Mouse (Mus musculus) embryonic facial prominence, embryonic 14.5 days (tissue): ENCODE data around the gene Psmc3ip. TPM values are rescaled to one million over a fixed set of nuclear protein-coding genes. Genes with fewer than 3 reads are reported as not detected.
"Not testable (repeated sequence)": the region's sequence is repeated elsewhere in the genome, so short reads cannot be mapped to it uniquely, and the experiment has no call there.

ENCODE experiments used
- ATAC-seq: fragments of 200-750 bp; cut with Nextera tagmentation; 2 replicates; pipeline ENCODE4 v1.8.0; 2017; ENCODE audit warnings: low read depth, moderate number of reproducible peaks, moderate TSS enrichment
- DNase-seq: peaks from one replicate; pipeline ENCODE4 v3.0.0-alpha.2; 2015; ENCODE audit warnings: low spot score
- H3K27ac ChIP-seq: fragments of 300-500 bp; sonication (generic); replicated peaks from 2 replicates; pipeline ENCODE4 v1.5.1; 2014; ENCODE audit warnings: low read depth, mild to moderate bottlenecking, low read length, moderate library complexity
- H3K27me3 ChIP-seq: fragments of 300-500 bp; sonication (generic); replicated peaks from 2 replicates; pipeline ENCODE4 v1.6.1; 2014; ENCODE audit warnings: low read length; ENCODE audit not compliant: control insufficient read depth, insufficient read depth
- H3K36me3 ChIP-seq: fragments of 300-500 bp; sonication (generic); 2 replicates; pipeline ENCODE4 v1.6.1; 2014; ENCODE audit warnings: low read length, mixed read lengths; ENCODE audit not compliant: control insufficient read depth, insufficient read depth
- H3K4me1 ChIP-seq: fragments of 300-500 bp; sonication (generic); 2 replicates; pipeline ENCODE4 v1.6.1; 2014; ENCODE audit warnings: antibody characterized with exemption, low read length; ENCODE audit not compliant: control insufficient read depth, insufficient read depth
- H3K4me2 ChIP-seq: fragments of 300-500 bp; sonication (generic); 2 replicates; pipeline ENCODE4 v1.6.1; 2014; ENCODE audit warnings: low read depth, mild to moderate bottlenecking, low read length, moderate library complexity, mixed read lengths
- H3K4me3 ChIP-seq: fragments of 300-500 bp; sonication (generic); 2 replicates; pipeline ENCODE4 v1.5.1; 2014; ENCODE audit warnings: low read depth, mild to moderate bottlenecking, low read length
- H3K9ac ChIP-seq: fragments of 300-500 bp; sonication (generic); 2 replicates; pipeline ENCODE4 v1.6.1; 2014; ENCODE audit warnings: low read depth, mild to moderate bottlenecking, low read length, moderate library complexity, mixed read lengths
- H3K9me3 ChIP-seq: fragments of 300-500 bp; sonication (generic); 2 replicates; pipeline ENCODE4 v1.6.1; 2016; ENCODE audit warnings: low read length; ENCODE audit not compliant: control insufficient read depth
- WGBS: fragments of 180-500 bp; shearing (Covaris S2); extraction: QIAGEN DNeasy Blood & Tissue Kit; methylation state at CpG from one replicate; pipeline ENCODE4 v1.1.7; 2014; 5-methylcytosine and 5-hydroxymethylcytosine counted together
- polyA plus RNA-seq: library from polyadenylated mRNA; unstranded; fragments of >200 nt; fragmentation: Nextera tagmentation; extraction: Ambion mirVana; gene quantifications from 2 replicates; pipeline ENCODE4 v1.2.1, GENCODE M21; 2014

The Psmc3ip gene
- polyA plus RNA-seq, 1 experiment from 2014 or later, result 27.2 TPM

DNA sequence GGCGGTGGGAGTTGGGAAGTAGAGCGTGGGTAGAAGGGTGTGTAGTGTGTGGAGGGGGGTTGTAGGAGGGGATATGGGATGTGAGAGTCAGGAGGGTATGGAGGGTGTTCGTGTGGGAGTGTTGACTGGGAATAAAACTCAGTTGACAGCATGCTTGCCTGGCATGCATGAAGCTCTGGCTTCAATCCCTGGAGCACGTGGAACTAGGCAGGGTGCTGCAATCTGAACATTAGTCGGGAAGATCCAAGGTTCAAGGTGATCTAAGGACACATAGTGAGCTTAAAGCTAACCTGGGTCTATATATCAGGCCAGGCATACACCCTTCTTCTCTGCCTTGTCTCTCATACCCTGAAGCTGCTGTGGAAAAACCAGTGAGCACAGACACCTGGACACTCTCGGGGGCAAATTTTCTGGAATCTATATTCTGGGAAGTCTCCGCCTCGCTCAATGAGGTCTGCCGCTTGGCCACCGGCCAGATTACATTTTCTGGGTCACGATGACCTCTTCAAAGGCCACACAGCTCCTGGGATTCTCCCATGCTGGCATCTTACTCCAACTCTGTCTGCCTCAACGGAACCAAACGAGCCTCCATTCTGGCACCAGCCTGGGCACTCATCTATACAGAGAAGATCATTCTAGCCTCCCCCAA is 39.1 kb upstream of the Psmc3ip start:
- Histone ChIP-seq H3K36me3 (no peaks in the 10 kb centered on the region), H3K4me1 (0 out of 2 replicates have a peak, but pooled peaks cover 5% of the 10 kb centered on the region), H3K9me3 (0 out of 2 replicates have a peak, but pooled peaks cover 4% of the 10 kb centered on the region), H3K4me3 (no peak overlapping the region), H3K27me3 (no peaks in the 10 kb centered on the region), H3K27ac (no peak overlapping the region), H3K9ac (no peak overlapping the region), H3K4me2 (no peak overlapping the region)
- ATAC-seq (no peak), DNase-seq (no peak)
- WGBS, result 72% methylated on average over 13 of the region's 13 CpGs

DNA sequence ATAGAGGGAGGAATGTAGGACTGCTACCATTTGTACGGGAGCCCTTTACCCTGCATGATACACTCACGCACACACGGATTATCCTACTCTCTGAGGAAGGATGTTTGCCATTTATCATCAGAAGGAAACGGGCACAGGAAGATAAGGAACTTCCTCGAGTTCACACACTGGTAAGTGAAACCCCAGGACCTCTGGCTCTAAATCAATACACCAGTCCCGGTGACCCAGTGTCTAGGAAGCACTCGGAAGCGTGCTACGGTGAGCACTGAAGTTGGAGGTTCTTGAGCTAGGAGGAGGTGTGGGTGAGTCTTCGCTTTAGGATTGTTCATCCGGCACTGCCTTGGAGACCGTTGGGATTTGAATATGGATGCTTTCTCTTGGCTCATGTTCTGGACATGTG is 37.8 kb upstream of the Psmc3ip start:
- no peak for DNase-seq
- H3K27me3 ChIP-seq, result no peaks in the 10 kb centered on the region
- no peak overlapping the region for H3K27ac ChIP-seq
- no peaks in the 10 kb centered on the region for H3K4me1 ChIP-seq
- H3K9me3 ChIP-seq, result 0 out of 2 replicates have a peak, but pooled peaks cover 4% of the 10 kb centered on the region
- ATAC-seq, result no peak
- no peak overlapping the region for H3K4me3 ChIP-seq
- no peak overlapping the region for H3K4me2 ChIP-seq
- no peak overlapping the region for H3K9ac ChIP-seq
- no peaks in the 10 kb centered on the region for H3K36me3 ChIP-seq
- 74% methylated on average over 12 of the region's 12 CpGs for WGBS

DNA sequence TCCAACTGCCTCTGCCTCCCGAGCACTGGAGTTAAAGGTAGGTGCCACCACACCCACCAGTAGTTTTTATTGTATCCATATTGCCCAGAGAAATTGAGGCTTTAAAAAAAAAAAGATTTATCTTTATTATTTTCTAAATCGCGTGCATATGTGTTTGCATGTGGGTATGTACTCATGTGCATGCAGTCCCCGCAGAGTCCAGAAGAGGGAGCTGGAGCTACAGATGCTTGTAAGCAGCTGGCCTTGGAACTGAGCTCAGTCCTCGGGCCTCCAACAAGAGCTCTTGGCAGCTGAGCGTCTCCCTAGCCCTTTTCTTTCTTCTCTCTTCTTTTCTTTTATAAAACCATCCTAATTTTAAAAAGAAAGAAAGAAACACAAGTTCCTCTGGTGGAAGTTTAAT is 36.5 kb upstream of the Psmc3ip start:
- ATAC-seq, result no peak
- no peak overlapping the region for H3K4me3 ChIP-seq
- no peak overlapping the region for H3K27ac ChIP-seq
- no peak overlapping the region for H3K9ac ChIP-seq
- H3K9me3 ChIP-seq, result 0 out of 2 replicates have a peak, but pooled peaks cover 4% of the 10 kb centered on the region
- H3K4me2 ChIP-seq, result no peak overlapping the region
- peaks cover 7% of the 10 kb centered on the region; the same call in 1 of the 2 replicates for H3K36me3 ChIP-seq
- 89% methylated on average over 6 of the region's 6 CpGs for WGBS
- DNase-seq, result no peak
- H3K4me1 ChIP-seq, result no peaks in the 10 kb centered on the region
- no peaks in the 10 kb centered on the region for H3K27me3 ChIP-seq

DNA sequence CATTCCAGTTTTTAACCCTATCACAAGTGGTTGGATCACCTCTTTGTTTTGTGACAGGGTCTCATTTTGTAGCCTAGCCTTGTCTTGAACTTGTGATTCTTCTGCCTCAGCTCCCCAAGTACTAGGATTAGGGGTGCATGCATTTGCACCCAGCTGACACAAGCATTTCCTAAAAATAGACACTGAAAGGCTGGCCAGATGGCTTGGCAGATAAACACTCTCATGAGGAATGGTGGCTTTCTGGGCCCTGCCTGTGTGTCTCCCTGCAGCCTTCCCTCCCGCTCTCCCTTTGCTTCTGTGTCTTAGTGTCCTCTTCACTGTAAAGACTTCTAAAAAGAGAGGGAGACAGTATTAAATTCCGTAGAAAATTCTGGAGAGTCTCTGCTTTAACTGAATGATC is 36.0 kb upstream of the Psmc3ip start:
- peaks cover 12% of the 10 kb centered on the region for H3K36me3 ChIP-seq
- no peak overlapping the region for H3K27ac ChIP-seq
- H3K9ac ChIP-seq, result no peak overlapping the region
- no peaks in the 10 kb centered on the region for H3K27me3 ChIP-seq
- H3K9me3 ChIP-seq, result 0 out of 2 replicates have a peak, but pooled peaks cover 4% of the 10 kb centered on the region
- no peaks in the 10 kb centered on the region for H3K4me1 ChIP-seq
- H3K4me2 ChIP-seq, result no peak overlapping the region
- no peak overlapping the region for H3K4me3 ChIP-seq
- WGBS, result 87% methylated on average over 2 of the region's 2 CpGs
- DNase-seq (no peak), ATAC-seq (no peak)

DNA sequence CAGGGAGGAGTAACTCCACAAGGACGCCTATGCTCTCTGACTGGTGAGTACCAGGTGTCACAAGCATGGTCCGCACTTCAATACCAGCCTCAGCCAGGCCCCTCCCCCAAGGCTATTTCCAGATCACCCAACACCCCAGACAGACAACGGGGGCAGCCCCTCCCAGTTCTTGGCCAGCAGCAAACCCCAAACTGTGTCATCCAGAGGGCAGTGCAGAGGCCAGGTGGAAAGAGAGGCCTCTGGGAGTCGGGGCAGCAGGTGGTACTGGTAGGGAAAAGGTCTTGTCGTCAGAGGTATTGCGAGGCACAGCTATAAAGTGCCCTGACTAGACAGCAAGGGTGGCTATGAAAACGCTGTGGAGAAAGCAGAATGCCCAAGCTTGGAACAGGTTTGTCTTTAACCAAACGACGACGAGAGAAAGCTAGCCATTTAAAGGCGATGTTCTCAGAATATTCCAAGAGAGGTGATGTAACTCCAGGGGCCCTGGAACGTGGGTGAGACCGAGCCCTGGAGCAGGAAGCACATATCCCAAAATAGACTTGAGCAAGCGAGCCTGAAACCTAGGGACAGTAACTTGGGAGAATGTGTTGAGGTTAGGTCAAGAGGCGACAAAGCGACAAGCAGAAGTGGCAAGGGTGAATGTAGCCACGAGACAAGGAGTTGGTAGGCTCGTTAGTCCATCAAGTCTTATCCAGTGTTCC is 35.0 kb upstream of the Psmc3ip start:
- Histone ChIP-seq H3K27me3 (no peaks in the 10 kb centered on the region), H3K4me1 (no peaks in the 10 kb centered on the region), H3K9me3 (0 out of 2 replicates have a peak, but pooled peaks cover 4% of the 10 kb centered on the region), H3K36me3 (peaks cover 22% of the 10 kb centered on the region), H3K27ac (no peak overlapping the region), H3K4me3 (no peak overlapping the region), H3K9ac (no peak overlapping the region), H3K4me2 (no peak overlapping the region)
- 46% methylated on average over 17 of the region's 18 CpGs for WGBS
- DNase-seq (no peak), ATAC-seq (no peak; the same call in 1 of the 2 replicates)

DNA sequence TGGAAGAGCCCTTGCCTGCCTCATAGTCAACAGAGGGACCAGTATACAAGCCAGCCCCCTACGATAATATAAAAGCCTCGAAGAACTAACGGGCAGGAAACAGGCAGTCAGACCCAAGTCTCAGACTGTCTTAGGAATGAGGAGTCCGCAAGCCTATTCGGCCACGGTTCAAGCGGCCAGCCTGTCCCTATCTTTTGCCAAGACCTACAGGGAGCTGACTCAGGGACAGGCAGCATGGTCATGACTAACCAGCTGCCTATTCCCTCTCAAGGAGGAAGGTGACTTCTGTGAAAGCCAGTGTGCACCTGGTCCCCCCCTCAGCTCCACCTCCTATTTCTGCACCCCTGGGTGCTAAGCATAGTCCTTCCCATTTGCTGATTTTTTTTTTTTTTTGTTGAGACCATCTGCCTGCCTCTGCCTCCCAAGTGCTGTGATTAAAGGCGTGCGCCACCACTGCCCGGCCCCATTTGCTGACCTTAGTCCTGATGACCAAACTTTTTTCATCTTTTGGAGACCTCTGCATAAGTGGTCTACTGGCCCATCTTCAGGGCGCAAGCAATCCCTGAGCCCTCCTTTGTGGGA is 33.9 kb upstream of the Psmc3ip start:
- H3K36me3 ChIP-seq, result peaks cover 23% of the 10 kb centered on the region
- 89% methylated on average over 11 of the region's 11 CpGs for WGBS
- H3K4me3 ChIP-seq, result no peak overlapping the region
- ATAC-seq (no peak), DNase-seq (no peak)
- no peak overlapping the region for H3K27ac ChIP-seq
- H3K9me3 ChIP-seq, result 0 out of 2 replicates have a peak, but pooled peaks cover 4% of the 10 kb centered on the region
- no peak overlapping the region for H3K4me2 ChIP-seq
- H3K9ac ChIP-seq, result no peak overlapping the region
- no peaks in the 10 kb centered on the region for H3K27me3 ChIP-seq
- no peaks in the 10 kb centered on the region for H3K4me1 ChIP-seq

DNA sequence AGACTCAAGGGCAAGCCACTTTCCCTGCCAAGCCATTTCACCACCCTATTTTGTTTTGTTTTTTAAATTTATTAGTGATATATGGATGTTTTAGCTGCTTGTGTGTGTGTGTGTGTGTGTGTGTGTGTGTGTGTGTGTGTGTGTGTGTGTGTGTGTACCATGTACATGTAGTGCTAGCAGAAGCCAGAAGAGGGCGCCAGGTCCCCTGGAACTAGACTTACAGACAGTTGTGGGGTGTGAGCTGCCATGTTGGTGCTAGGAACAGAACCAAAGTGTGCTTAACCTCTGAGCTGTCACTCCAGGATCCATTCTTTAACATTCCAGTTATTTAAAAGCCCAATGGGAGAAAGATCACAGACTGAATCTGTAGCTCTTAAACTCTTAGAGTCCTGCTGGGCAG is 31.8 kb upstream of the Psmc3ip start:
- H3K27ac ChIP-seq, result no peak overlapping the region
- H3K4me1 ChIP-seq, result no peaks in the 10 kb centered on the region
- no peak for ATAC-seq
- H3K27me3 ChIP-seq, result no peaks in the 10 kb centered on the region
- H3K36me3 ChIP-seq, result peaks cover 43% of the 10 kb centered on the region
- no peak overlapping the region for H3K4me3 ChIP-seq
- H3K4me2 ChIP-seq, result no peak overlapping the region
- no peak for DNase-seq
- H3K9me3 ChIP-seq, result 0 out of 2 replicates have a peak, but pooled peaks cover 4% of the 10 kb centered on the region
- no peak overlapping the region for H3K9ac ChIP-seq
- WGBS, result 76% methylated on average over 1 of the region's 1 CpGs

DNA sequence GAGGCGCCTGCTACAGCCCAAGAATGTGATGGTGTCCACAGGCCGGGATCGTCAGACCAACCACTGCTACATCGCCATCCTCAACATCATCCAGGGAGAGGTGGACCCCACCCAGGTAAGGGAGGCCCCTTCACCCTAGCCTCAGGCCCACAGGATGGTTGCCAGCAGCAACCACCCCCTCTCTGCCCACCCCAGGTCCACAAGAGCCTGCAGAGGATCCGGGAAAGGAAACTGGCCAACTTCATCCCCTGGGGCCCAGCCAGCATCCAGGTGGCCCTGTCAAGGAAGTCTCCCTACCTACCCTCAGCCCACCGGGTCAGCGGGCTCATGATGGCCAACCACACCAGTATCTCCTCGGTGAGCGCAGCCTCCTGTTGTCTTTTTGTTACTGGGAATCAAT is 29.8 kb upstream of the Psmc3ip start:
- H3K9ac ChIP-seq, H3K27me3 ChIP-seq, H3K4me1 ChIP-seq, DNase-seq, ATAC-seq, H3K9me3 ChIP-seq, H3K4me2 ChIP-seq, H3K27ac ChIP-seq, H3K4me3 ChIP-seq: not testable (repeated sequence)
- 100% methylated on average over 4 of the region's 9 CpGs for WGBS
- peaks cover 43% of the 10 kb centered on the region for H3K36me3 ChIP-seq
